Mouse (Mus musculus) liver, embryonic 14.5 days (tissue): ENCODE results near the gene Hoxa6. TPM values are rescaled to one million over a fixed set of nuclear protein-coding genes. Genes with fewer than 3 reads are reported as not detected.

Source experiments
- ATAC-seq: fragments of 200-750 bp; cut with Nextera tagmentation; 2 replicates; pipeline ENCODE4 v1.8.0; 2017; ENCODE audit warnings: moderate number of reproducible peaks, mild to moderate bottlenecking, moderate library complexity; ENCODE audit not compliant: insufficient read depth
- DNase-seq, 3 experiments: peaks; one replicate each; pipeline ENCODE4 v3.0.0-alpha.2; 2012 to 2013; ENCODE audit warnings: low read depth in 3 of 3, low spot score in 3 of 3
- H3K27ac ChIP-seq: fragments of 300-500 bp; sonication (generic); 2 replicates; pipeline ENCODE4 v1.5.1; 2014; ENCODE audit warnings: moderate library complexity, mild to moderate bottlenecking, control low read depth, inconsistent platforms
- H3K27me3 ChIP-seq: fragments of 300-500 bp; sonication (generic); 2 replicates; pipeline ENCODE4 v1.6.1; 2014; ENCODE audit warnings: mild to moderate bottlenecking, low read length, moderate library complexity; ENCODE audit not compliant: control insufficient read depth, insufficient read depth
- H3K36me3 ChIP-seq: fragments of 300-500 bp; sonication (generic); replicated peaks from 2 replicates; pipeline ENCODE4 v1.6.1; 2014; ENCODE audit warnings: low read depth; ENCODE audit not compliant: control insufficient read depth, insufficient read depth
- H3K4me1 ChIP-seq, 2 experiments: fragments of 200-500 bp in 1 of 2; fragments of 300-500 bp in 1 of 2; sonication (generic) in 1 of 2; replicated peaks; 2 replicates each; pipeline ENCODE4 v1.6.1; 2012 to 2014; ENCODE audit warnings: antibody characterized with exemption in 1 of 2, inconsistent platforms in 1 of 2, low read length in 1 of 2; ENCODE audit not compliant: control insufficient read depth in 2 of 2, insufficient read depth in 2 of 2
- H3K4me2 ChIP-seq: fragments of 300-500 bp; sonication (generic); 2 replicates; pipeline ENCODE4 v1.6.1; 2014; ENCODE audit warnings: low read depth, mild to moderate bottlenecking, control low read depth, moderate library complexity
- H3K4me3 ChIP-seq, 2 experiments: fragments of 200-500 bp in 1 of 2; fragments of 300-500 bp in 1 of 2; sonication (generic) in 1 of 2; 2 replicates each; pipeline ENCODE4 v1.5.1; 2012 to 2014; ENCODE audit warnings: low read depth in 2 of 2, low read length in 2 of 2, mild to moderate bottlenecking in 2 of 2, control low read depth in 1 of 2, inconsistent platforms in 1 of 2, moderate library complexity in 1 of 2; ENCODE audit not compliant: insufficient read depth in 1 of 2
- H3K9ac ChIP-seq: fragments of 300-500 bp; sonication (generic); replicated peaks from 2 replicates; pipeline ENCODE4 v1.6.1; 2014; ENCODE audit warnings: mild to moderate bottlenecking, control low read depth, moderate library complexity
- H3K9me3 ChIP-seq: fragments of 300-500 bp; sonication (generic); 2 replicates; pipeline ENCODE4 v1.6.1; 2016; ENCODE audit warnings: low read length, mixed read lengths; ENCODE audit not compliant: control insufficient read depth
- CTCF ChIP-seq: IDR thresholded peaks from 2 replicates; pipeline ENCODE4 v1.5.1; 2016; ENCODE audit warnings: antibody characterized with exemption, low read depth, control low read depth
- EP300 ChIP-seq: IDR thresholded peaks from 2 replicates; pipeline ENCODE4 v1.6.1; 2016; ENCODE audit warnings: antibody characterized with exemption, low read depth
- WGBS: fragments of 180-500 bp; shearing (Covaris S2); extraction: QIAGEN DNeasy Blood & Tissue Kit; methylation state at CpG from one replicate; pipeline ENCODE4 v1.1.7; 2014; ENCODE audit not compliant: insufficient replicate concordance; 5-methylcytosine and 5-hydroxymethylcytosine counted together
- polyA plus RNA-seq, 2 experiments: library from polyadenylated mRNA; depleted of rRNA in 1 of 2; stranded (reverse) in 1 of 2; unstranded in 1 of 2; fragments of >200 nt; fragmentation: Nextera tagmentation in 1 of 2; extraction: Ambion mirVana in 1 of 2; gene quantifications; 2 replicates each; pipeline versions ENCODE4 v1.2.1 to v1.2.3; 2012 to 2014

Gene Hoxa6
- polyA plus RNA-seq, 2 experiments = not detected

DNA sequence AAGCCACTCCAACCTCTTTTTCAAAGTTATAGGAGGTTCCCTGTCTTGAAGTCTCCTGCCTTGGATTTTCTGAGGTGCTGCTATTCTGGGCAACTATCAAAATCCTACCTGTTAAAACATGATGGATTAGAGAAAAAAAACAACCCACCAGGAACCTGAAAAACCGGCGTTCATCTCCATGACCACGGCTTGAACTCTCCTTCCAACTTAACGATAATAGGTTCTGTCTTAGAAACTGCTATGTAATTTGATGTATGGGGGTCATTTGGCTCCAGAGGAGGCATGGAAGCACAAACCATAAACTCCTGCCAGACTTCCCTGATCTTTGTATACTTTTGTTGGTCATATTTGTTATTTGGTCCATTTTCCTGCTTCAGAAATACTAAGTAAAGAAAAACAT lies 34.9 kb downstream of the Hoxa6 start:
- DNase-seq = no peak
- no peak overlapping the region for H3K4me2 ChIP-seq
- no peak overlapping the region for H3K9ac ChIP-seq
- H3K36me3 ChIP-seq = no peaks in the 10 kb centered on the region
- H3K27me3 ChIP-seq = peaks cover 98% of the 10 kb centered on the region
- no peak overlapping the region for H3K4me3 ChIP-seq
- no peak for ATAC-seq
- WGBS = 12% methylated on average over 4 of the region's 4 CpGs
- TF ChIP-seq EP300 (no peak), CTCF (no peak)
- H3K27ac ChIP-seq = no peak overlapping the region
- H3K4me1 ChIP-seq = no peaks in the 10 kb centered on the region
- no peaks in the 10 kb centered on the region for H3K9me3 ChIP-seq

DNA sequence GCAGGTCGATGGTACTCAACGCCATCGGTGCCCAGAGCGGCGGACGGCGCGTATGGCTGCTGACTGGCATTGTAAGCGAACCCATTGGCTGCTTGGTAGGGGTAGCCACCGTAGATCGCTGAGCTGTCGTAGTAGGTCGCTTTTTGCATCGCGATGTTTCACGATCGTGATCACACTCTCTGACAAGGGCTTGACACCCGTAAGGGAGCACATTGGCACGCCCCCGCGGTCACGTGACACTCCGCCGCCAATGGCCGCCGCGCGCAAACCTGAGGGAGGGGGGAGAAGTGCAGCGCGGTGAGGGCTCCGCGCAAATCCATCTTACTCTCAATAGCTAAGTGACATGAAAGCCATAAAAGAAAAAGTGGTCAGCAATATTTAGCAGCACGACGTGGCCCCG lies 36.0 kb downstream of the Hoxa6 start:
- Histone ChIP-seq H3K9ac (no peak overlapping the region), H3K4me3 (no peak overlapping the region), H3K36me3 (no peaks in the 10 kb centered on the region), H3K4me2 (peak overlapping the region; percentile 34), H3K9me3 (no peaks in the 10 kb centered on the region), H3K27ac (no peak overlapping the region), H3K4me1 (no peaks in the 10 kb centered on the region), H3K27me3 (peaks cover 98% of the 10 kb centered on the region)
- peak; percentile 15; the same call in 1 of the 2 replicates for ATAC-seq
- TF ChIP-seq CTCF (no peak), EP300 (no peak)
- peak in 1 of 3 experiments; percentile 10 for DNase-seq
- WGBS = 3% methylated on average over 35 of the region's 35 CpGs

DNA sequence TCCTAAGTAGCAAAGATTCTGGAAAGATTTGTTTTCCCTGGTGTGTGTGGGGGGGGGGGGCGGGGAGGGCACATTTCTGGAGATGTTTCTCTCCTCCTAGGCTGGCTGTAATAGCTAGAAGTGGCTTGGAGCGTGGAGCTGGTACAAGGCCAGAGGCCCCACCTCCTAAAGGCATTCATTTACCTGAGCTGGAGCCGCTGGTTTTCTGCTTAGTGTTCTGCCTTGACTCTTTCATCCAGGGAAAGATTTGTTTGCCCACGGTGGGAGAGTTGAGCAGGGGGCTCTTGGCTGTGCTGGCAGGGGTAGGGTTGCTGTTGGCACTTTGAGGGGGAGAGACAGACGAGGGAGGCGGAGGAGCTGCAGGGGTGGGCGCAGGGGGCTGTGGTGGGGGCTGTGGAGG lies 36.6 kb downstream of the Hoxa6 start:
- no peak for DNase-seq
- Histone ChIP-seq H3K4me2 (no peak overlapping the region), H3K27me3 (peaks cover 98% of the 10 kb centered on the region), H3K9me3 (no peaks in the 10 kb centered on the region), H3K4me3 (no peak overlapping the region), H3K4me1 (no peaks in the 10 kb centered on the region), H3K36me3 (no peaks in the 10 kb centered on the region), H3K27ac (no peak overlapping the region), H3K9ac (no peak overlapping the region)
- WGBS = 30% methylated on average over 7 of the region's 7 CpGs
- no peak for TF ChIP-seq CTCF
- TF ChIP-seq EP300 = no peak
- ATAC-seq = no peak

DNA sequence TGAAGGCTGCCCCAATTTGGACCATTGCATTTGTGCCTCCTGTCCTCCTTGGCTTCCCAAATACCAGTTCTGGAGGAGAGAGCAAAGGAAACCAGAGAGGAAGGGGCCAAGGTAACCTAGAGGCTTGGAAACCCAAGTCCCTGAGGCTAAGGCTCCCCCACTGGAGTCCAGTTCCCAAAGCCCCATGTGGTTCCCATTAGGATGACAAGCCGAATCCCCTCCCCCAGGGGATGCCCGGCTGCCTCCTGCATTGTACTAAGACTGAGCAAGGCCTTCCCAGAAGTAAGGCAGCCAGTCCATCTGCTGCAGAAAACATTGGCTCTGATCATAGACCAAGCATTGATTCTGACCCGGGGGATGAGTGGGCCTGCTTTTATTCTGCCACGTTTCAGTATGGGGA lies 37.2 kb downstream of the Hoxa6 start:
- no peaks in the 10 kb centered on the region for H3K4me1 ChIP-seq
- H3K9ac ChIP-seq = no peak overlapping the region
- peaks cover 98% of the 10 kb centered on the region for H3K27me3 ChIP-seq
- no peaks in the 10 kb centered on the region for H3K36me3 ChIP-seq
- no peaks in the 10 kb centered on the region for H3K9me3 ChIP-seq
- no peak overlapping the region for H3K4me3 ChIP-seq
- WGBS = 34% methylated on average over 4 of the region's 4 CpGs
- DNase-seq (no peak), ATAC-seq (no peak)
- H3K27ac ChIP-seq = no peak overlapping the region
- H3K4me2 ChIP-seq = no peak overlapping the region
- no peak for TF ChIP-seq EP300

DNA sequence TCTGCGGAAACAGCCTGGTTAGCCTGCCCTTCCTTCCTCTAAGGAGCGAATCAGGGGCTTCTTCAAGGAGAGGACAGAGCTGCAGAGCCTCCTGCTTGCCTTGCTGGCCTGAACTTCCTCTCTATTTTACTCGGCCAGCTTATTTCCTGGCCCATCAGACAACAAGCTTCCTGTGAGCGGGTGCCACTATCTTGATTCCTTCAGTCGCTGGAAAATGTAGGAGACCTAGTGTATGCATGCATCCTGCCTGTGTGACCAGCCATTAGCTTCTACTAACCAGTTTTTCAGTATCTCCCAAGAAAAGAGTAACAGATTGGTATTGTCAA lies 37.7 kb downstream of the Hoxa6 start:
- WGBS = 3% methylated on average over 5 of the region's 5 CpGs
- DNase-seq (no peak), ATAC-seq (no peak; the same call in 1 of the 2 replicates)
- Histone ChIP-seq H3K36me3 (no peaks in the 10 kb centered on the region), H3K4me1 (no peaks in the 10 kb centered on the region), H3K4me2 (no peak overlapping the region), H3K4me3 (no peak overlapping the region), H3K9ac (no peak overlapping the region), H3K27me3 (peaks cover 98% of the 10 kb centered on the region), H3K27ac (no peak overlapping the region), H3K9me3 (no peaks in the 10 kb centered on the region)
- TF ChIP-seq EP300 = no peak
- TF ChIP-seq CTCF = no peak
